Mouse (Mus musculus) lung, postnatal 0 days (tissue): ENCODE measurements at regions not wholly inside any gene's neighbourhood (a gene's known extent, or its start where the extent isn't known, plus 50 kb on each side); places are given as distances from the start of the nearest gene placed in this dataset.

ENCODE experiments used
- CTCF ChIP-seq: IDR thresholded peaks from 2 replicates; pipeline ENCODE4 v1.5.1; 2016; ENCODE audit warnings: antibody characterized with exemption, mild to moderate bottlenecking
- EP300 ChIP-seq: IDR thresholded peaks from 2 replicates; pipeline ENCODE4 v1.6.1; 2016; ENCODE audit warnings: antibody characterized with exemption, mild to moderate bottlenecking, control low read depth

DNA sequence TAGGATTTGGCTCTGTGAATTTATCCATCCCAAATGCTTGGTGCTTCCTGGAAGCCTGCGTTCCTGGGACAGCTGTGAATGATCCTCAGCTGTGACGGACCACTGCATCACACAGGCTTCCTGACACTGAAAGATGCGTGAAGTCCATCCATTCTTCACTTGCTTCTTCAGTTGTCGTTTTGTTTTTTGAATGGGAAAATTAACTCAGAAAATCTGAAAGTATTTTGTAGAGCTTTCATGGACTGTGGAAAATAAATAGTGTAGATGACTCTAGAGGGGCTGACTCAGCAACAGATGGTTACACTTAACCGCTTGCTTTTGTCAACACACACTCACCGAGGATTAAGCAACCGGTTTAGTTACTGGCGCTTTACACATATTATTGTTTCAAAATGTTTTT is 272.0 kb downstream of the Pcdh18 start:
- TF ChIP-seq EP300 (peak; percentile 73), CTCF (no peak)
